Mouse (Mus musculus) CD4-positive naive resting alpha-beta T cell, adult 57 days (primary cell): ENCODE measurements around the gene Spata1. TPM values are rescaled to one million over a fixed set of nuclear protein-coding genes. Genes with fewer than 3 reads are reported as not detected.

Source experiments
- total RNA-seq: library from RNA; stranded (reverse); gene quantifications from one replicate; pipeline ENCODE4 v1.2.4, GENCODE M21; 2023

Gene Spata1
- 6.2 TPM for total RNA-seq

DNA sequence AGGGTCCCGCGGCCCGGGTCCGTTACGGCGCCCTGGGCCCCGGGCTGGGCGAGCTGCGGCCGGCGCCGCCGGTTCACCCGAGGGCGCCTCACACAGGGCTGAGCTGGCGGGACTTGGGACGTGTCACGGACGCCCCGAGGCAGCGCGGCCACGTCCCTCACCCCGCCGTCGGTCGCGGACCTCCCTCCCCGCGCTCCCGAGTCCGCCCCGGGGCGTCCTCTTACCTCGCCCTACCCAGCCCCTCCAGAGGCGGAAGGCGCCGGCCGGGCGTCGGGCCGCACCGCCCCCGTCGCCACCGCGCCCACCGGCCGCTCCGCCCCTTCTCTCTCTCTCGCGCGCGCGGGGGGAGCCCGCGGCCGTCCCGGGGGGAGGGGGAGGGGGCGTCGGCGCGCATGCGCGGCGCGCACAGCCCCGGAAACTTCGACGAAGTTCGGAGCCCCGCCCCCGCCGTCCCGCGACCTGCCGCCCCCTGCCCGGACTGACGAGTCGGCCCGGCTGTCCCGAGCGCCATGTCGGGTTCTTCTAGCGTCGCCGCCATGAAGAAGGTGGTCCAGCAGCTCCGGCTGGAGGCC, at the start of gene Spata1, which contains the start of gene Gng5:
TSS of gene Spata1 (minus strand) at position 323 of the 572 bp plus-strand sequence.
TSS of gene Gng5 (plus strand) at position 377 of the 572 bp plus-strand sequence.

DNA sequence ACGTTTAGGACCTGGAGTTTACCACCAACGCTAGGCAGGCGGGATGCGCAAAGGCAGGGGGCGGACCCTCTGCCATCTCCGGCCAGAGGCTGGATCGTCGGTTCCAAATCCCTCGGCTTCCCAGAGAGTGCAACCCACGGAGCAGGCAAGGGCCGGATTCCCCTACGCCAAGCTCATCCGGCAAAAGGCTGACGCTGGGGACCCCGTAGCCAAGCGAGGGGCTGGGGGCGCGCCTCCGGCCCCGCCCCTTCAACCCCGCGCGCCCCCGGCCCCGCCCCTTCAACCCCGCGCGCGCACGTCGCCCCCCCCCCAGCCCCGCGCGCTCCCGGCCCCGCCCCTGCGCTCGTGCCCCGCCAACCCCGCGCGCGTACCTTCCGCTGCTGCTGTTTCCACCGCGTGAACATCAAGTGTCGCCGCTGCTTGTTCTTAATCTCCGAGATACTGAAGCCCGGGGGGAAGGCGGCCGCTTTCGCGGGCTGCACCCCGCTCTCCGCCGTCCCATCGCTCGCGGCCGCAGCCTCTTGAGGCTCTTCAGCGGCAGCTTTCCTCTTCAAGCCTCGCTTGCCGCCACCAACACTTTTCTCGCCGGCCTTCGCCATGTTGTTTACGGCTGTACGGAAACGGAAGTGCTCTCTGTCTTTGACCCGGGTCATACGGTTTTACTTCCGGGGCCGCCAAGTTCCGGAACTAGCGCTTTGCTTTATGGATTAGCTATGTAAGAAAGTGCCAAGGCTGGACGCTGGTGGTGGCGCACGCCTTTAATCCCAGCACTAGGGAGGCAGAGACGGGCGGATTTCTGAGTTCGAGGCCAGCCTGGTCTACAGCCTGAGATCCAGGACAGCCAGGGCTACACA, 21.5 kb upstream of the Spata1 start, which contains the start of gene Rpf1:
TSS of gene Rpf1 (minus strand) at position 632 of the 854 bp plus-strand sequence.

DNA sequence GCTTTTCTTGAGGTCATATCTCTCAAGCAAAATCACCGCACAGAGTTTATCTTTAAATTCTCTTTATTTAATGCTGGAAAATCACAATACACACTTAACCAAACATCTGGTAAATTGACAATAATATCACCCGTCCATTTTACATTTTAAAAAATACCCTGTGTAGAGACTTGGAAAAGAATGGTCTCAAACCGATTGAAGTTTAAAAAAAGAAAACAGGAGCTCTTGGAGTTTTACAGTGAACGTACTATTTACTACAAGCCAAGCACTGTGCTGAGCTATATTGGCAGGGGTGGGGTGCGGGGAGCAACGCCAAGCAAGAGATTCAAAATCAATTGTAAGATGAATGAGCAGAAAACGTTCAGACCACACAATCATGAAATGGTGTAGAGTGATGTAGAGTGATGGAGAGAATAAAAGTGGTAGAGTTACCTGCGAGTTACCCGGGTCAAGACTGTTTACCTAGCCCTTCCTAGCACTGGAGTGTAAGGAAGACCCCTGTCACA, 49.8 kb downstream of the Spata1 start, which contains the start of gene Ctbs:
TSS of gene Ctbs (plus strand) at position 51 of the 506 bp plus-strand sequence.

Other genes with a start within 250 kb of the Spata1 start
- gene Ssx2ip, start 95.1 kb downstream of the Spata1 start, total RNA-seq = 4.0 TPM
- gene Ctbs, start 50.0 kb downstream of the Spata1 start, total RNA-seq = 5.7 TPM
- 166 TPM for gene Gng5, start 54 bp upstream of the Spata1 start, total RNA-seq
- gene Rpf1, start 21.7 kb upstream of the Spata1 start, total RNA-seq = 119 TPM
- gene Uox, start 70.7 kb upstream of the Spata1 start, total RNA-seq = not detected
- not detected for gene Dnase2b, start 115.8 kb upstream of the Spata1 start, total RNA-seq
- gene 4930503B20Rik, start 151.6 kb upstream of the Spata1 start, total RNA-seq = not detected
- 1.0 TPM for gene Samd13, start 185.8 kb upstream of the Spata1 start, total RNA-seq